Mouse (Mus musculus): ENCODE measurements at regions not wholly inside any gene's neighbourhood (a gene's known extent, or its start where the extent isn't known, plus 50 kb on each side); places are given as distances from the start of the nearest gene placed in this dataset.

GRCm38 (mm10) chr2:74380574-74381287 lies 198.5 kb downstream of the Lnpk start:
- TF ChIP-seq POLR2A (IDR thresholded peaks at IDR 0.05; ENCODE audit: low read depth, low read length): no peak
- TF ChIP-seq CTCF (IDR thresholded peaks at IDR 0.05; ENCODE audit: extremely low read depth, insufficient read depth, insufficient read length, insufficient replicate concordance): no peak
